Mouse (Mus musculus) layer of hippocampus, adult 9-10 months (tissue): ENCODE results near the gene Furin.

Source experiments
- DNase-seq: peaks from one replicate; pipeline ENCODE4 v3.0.0; 2022; ENCODE audit warnings: low spot score

Furin gene

DNA sequence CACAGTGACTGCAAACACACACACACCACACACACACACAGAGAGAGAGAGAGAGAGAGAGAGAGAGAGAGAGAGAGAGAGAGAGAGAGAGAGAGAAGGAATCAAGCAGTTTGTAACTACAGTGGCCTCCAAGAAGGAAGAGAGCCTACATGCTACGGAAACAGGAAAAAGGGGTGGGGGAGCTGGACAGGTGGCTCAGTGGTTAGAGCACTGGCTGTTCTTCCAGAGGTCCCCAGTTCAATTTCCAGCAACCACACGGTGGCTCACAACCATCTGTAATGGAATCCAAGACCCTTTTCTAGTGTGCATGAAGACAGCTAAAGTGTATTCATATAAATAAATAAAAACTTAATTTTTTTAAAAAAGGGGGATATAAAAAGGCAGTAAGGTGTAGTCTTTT lies 32.6 kb downstream of the Furin start:
- DNase-seq: no peak

GRCm38 (mm10) chr7:80372166-80372565 lies 33.1 kb downstream of the Furin start:
- no peak for DNase-seq

GRCm38 (mm10) chr7:80371041-80371751 lies 34.0 kb downstream of the Furin start, which contains the start of gene Man2a2:
TSS of gene Man2a2 (minus strand) at chr7:80371375.
- no peak for DNase-seq

DNA sequence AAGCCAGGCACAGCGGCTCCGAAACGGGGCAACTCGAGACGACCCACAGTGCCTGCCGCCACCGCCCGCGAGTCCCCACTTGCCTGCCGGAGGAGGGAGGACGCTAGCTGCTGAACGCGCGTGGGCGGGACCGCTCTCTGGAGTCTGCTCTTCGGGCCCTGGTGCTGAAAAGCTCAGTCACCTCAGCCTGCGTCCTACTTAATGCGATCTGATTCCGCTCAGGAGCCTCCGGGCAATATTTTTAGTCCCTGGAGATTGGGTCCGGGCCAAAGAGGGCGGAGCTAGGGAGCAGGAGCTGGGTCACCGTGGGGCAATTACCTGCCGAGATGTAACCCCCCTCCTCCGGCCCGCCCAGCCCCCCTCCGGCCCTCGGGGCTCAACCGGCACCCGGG lies 34.6 kb downstream of the Furin start:
- DNase-seq: no peak

GRCm38 (mm10) chr7:80369967-80370431 lies 35.2 kb downstream of the Furin start:
- DNase-seq: no peak

DNA sequence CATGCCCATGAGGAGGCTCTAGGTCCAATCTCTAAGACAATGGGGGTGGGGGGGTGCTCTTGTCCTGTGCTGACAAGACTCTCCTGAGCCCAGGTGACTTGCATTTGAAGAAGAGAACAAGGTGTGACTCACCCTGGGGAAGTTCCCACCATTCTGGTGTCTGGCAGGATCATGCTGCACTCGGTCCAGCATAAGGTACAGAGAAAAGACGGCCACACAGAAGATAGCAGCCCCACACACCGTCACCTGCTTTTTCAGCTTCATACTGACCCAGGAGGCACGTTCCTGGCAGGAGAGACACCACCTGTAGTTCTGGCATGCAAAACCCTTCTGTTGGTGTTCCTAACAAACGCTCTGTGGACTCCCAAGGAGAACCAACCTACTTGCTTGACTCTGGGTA lies 35.8 kb downstream of the Furin start:
- DNase-seq: no peak

GRCm38 (mm10) chr7:80368635-80369421 lies 36.4 kb downstream of the Furin start:
- DNase-seq: no peak

GRCm38 (mm10) chr7:80368009-80368408 lies 37.2 kb downstream of the Furin start:
- no peak for DNase-seq

DNA sequence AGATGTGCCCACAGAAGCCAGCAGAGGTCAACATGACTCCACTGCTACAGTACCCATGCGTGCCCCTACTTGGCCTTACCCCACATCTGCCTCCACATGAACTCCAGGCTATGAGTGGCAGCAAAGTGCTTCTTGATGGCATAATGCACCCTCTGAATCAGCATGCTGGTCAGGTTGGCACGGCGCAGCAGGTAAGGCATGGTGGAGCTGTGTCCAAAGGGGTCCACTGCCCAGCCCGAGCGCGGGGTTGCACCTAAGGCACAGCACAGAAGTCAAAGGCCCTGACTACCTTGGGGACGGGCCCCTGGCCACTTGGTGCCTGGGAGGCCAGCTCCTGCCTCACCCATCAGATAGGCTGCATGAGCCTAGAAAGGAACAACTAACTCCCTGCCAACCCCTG lies 38.0 kb downstream of the Furin start:
- DNase-seq: no peak

DNA sequence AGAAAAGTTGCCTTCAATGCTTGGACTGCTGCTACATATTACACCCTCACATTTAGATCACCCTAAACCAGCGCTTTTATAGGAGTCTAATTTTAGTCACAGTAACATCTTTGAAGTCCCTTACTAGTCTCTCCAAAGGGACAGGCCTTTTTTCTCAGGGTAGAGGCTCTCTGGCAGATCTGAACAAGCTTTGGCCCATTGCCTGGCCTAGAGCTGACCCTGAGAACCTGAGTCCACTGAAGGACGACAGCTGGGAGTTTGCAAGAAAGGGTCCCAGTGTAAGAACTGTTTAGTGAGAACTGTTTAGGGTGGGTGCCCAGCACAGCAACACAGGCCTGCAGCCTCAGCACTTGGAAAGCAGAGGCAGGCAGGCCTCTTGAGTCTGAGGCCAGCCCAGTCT lies 39.5 kb downstream of the Furin start:
- no peak for DNase-seq

GRCm38 (mm10) chr7:80360435-80360834 lies 44.8 kb downstream of the Furin start:
- no peak for DNase-seq

GRCm38 (mm10) chr7:80358039-80358438 lies 47.2 kb downstream of the Furin start:
- DNase-seq: no peak

- no peak for DNase-seq
Measured at GRCm38 (mm10) chr7:80357156-80357555, 48.1 kb downstream of the Furin start.

GRCm38 (mm10) chr7:80356351-80356750 lies 48.9 kb downstream of the Furin start:
- DNase-seq: no peak

DNA sequence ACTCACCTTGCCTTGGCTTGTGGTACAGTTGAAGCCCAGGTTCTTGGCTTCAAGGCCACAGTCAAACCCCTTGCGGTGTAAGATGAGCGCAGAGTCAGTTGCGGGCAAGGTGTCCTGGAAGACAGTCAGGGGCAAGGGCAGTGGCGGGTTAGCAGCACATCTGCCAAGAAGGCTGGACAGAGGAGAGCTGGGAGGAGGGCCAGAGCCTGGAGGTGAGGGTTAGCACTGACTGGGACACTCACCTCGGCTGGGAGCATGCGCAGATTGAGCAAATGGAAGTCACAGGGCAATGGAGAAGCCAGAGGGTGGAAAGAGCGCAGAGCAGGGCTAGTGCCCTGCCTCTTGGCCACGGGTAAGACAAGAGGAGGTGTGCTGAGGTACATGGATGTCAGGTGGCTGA lies 52.3 kb downstream of the Furin start:
- no peak for DNase-seq

DNA sequence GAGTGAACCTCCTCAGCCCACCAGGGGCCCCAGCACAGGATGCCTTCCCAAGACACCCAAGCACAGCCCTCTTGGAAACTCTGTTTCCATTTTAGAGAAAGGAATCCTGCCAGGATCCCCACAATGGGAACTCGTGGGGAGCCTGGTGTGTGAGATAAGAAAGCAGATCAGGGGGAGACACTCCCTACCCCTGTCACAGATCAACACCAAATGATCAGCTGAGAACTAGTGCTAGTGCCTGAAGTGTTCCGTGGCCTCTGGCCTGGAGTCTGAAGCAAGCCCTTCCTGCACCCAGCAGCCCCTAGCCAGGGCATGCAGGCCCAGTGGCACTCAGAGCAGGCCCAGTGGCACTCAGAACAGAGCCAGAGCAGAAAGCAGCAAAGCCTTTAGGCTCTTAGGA lies 54.4 kb downstream of the Furin start:
- no peak for DNase-seq

DNA sequence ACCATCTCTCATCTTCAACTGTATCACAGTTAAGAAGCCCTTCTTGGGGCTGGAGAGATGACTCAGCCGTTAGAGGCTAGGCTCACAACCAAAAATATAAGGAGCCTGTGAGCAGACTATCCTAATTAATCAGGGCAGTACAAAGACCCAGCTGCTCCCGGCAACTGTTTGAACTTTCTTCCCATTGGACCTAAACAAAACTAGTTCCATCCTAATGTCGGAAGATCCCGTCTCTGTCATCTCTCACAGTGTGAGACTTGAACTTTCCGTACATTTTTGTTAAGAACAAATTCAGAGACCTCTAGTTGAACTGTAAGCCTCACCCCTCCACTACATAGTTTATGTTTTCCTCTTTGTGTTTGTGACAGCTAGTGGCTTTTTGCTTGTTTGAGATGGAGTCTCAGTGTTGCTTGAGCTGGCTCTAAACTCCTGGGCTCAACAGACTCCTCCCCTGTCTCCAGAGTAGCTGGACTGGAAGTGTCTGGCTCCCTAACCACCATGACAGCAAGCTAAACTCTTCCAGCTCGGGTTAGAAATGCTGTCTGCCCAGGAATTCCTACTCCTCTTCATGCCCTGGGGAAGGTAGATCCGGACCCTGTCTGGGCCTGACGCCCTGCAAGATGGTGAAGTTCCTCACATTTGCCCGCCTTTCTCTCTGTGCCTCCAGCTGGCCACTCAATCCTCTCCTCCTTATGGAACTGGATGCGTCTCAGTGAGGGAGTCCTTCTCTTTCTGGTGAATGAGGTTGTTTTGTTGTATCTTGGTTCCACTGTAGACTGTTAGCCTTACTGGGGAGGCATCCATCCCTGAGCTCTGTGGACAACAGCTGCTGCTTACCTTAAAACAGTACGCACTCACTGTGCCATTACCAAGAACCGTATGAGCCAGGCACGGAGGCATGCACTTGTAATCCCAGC lies 57.3 kb downstream of the Furin start:
- no peak for DNase-seq

GRCm38 (mm10) chr7:80346830-80347229 lies 58.4 kb downstream of the Furin start:
- DNase-seq: no peak

DNA sequence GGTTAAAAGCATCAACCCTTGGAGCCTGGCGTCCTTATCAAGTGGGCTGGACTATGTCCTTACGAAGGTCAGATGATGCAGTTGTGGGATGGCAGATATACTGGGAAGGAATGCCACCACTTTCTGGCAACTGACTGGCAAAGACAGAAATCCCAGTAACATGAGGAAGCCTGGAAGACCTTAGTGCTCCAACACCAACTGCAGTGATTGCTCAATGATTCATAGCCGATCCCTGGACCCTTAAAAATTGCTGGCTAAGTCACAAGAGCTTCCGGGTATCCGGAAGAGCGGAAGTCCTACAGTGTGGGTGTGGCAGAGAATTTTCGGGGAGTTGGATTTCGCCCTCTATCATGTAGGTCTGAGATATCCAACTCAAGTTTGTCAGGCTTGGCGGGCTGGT lies 59.1 kb downstream of the Furin start:
- no peak for DNase-seq

GRCm38 (mm10) chr7:80343270-80344018 lies 61.8 kb downstream of the Furin start:
- no peak for DNase-seq

GRCm38 (mm10) chr7:80342858-80343257 lies 62.4 kb downstream of the Furin start, which contains the start of gene Hddc3:
TSS of gene Hddc3 (plus strand) at chr7:80343104.
- peak; percentile 95 for DNase-seq

DNA sequence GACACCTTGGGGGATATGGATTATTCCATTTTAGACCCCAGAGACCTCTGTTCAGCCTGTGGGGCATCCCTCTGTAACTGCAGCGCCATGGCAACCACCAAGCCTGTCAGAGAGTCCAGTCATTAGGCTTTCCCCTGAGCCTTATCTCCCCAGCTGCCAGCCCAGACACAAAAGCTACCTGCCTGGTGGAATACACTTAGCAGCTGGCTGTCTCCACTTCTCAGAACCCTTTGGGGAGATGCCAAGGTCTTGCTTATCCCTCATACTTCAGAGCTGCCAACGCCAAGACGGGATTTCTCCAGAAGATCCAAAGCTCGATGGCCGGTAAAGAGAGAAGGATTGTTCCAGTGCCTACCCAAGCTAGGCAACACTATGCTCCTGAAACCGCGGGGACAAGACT lies 63.4 kb downstream of the Furin start:
- no peak for DNase-seq
